Mouse (Mus musculus) MEL (cell line): ENCODE data around the gene Gng7. TPM values are rescaled to one million over a fixed set of nuclear protein-coding genes. Genes with fewer than 3 reads are reported as not detected.

Source experiments
- DNase-seq: peaks from one replicate; pipeline ENCODE4 v3.0.0; 2011; ENCODE audit warnings: low read depth, low spot score
- H3K27ac ChIP-seq: 2 replicates; pipeline ENCODE4 v1.5.1; 2012; ENCODE audit warnings: low read depth, mild to moderate bottlenecking, control low read depth, low read length, moderate library complexity; ENCODE audit not compliant: control insufficient read depth
- H3K27me3 ChIP-seq, 2 experiments: fragments of 150-350 bp in 1 of 2; sonication (generic) in 1 of 2; 2 replicates each; pipeline ENCODE4 v1.6.1; 2012; ENCODE audit warnings: low read length in 2 of 2, mild to moderate bottlenecking in 2 of 2, improper control_type of control experiment in 1 of 2, moderate library complexity in 1 of 2; ENCODE audit not compliant: insufficient read depth in 2 of 2, control insufficient read depth in 1 of 2
- H3K36me3 ChIP-seq, 2 experiments: 2 replicates each; pipeline ENCODE4 v1.6.1; 2012 to 2014; ENCODE audit warnings: low read length in 2 of 2, improper control_type of control experiment in 1 of 2, inconsistent platforms in 1 of 2, mild to moderate bottlenecking in 1 of 2; ENCODE audit not compliant: insufficient read depth in 2 of 2, control insufficient read depth in 1 of 2
- H3K4me1 ChIP-seq, 2 experiments: fragments of 150-350 bp in 1 of 2; sonication (generic) in 1 of 2; 2 replicates each; pipeline ENCODE4 v1.6.1; 2012; ENCODE audit warnings: low read length in 2 of 2, improper control_type of control experiment in 1 of 2, mild to moderate bottlenecking in 1 of 2; ENCODE audit not compliant: insufficient read depth in 2 of 2, control insufficient read depth in 1 of 2
- H3K4me3 ChIP-seq, 2 experiments: fragments of 150-350 bp in 1 of 2; sonication (generic) in 1 of 2; 2 replicates each; pipeline ENCODE4 v1.5.1; 2012; ENCODE audit warnings: low read depth in 2 of 2, low read length in 2 of 2, mild to moderate bottlenecking in 2 of 2, moderate library complexity in 2 of 2, control low read depth in 1 of 2, improper control_type of control experiment in 1 of 2; ENCODE audit not compliant: control insufficient read depth in 1 of 2, insufficient read depth in 1 of 2
- H3K79me2 ChIP-seq: 2 replicates; pipeline ENCODE4 v1.6.1; 2012; ENCODE audit warnings: mild to moderate bottlenecking, low read length, moderate library complexity; ENCODE audit not compliant: control insufficient read depth, poor library complexity, insufficient read depth
- H3K9ac ChIP-seq: 2 replicates; pipeline ENCODE4 v1.6.1; 2012; ENCODE audit warnings: low read depth, mild to moderate bottlenecking, control low read depth, low read length, moderate library complexity; ENCODE audit not compliant: control insufficient read depth, poor library complexity, severe bottlenecking
- H3K9me3 ChIP-seq: fragments of 150-350 bp; sonication (generic); replicated peaks from 2 replicates; pipeline ENCODE4 v1.6.1; 2012; ENCODE audit warnings: mild to moderate bottlenecking, low read length, improper control_type of control experiment, moderate library complexity; ENCODE audit not compliant: insufficient read depth
- BHLHE40 ChIP-seq: IDR thresholded peaks from 2 replicates; pipeline ENCODE4 v1.6.1; 2012; ENCODE audit warnings: low read depth, mild to moderate bottlenecking, inconsistent platforms, low read length, improper control_type of control experiment, borderline replicate concordance
- CHD1 ChIP-seq: IDR thresholded peaks from 2 replicates; pipeline ENCODE4 v1.6.1; 2012; ENCODE audit warnings: low read depth, mild to moderate bottlenecking, inconsistent platforms, low read length, improper control_type of control experiment
- CHD2 ChIP-seq: IDR thresholded peaks from 2 replicates; pipeline ENCODE4 v1.6.1; 2011; ENCODE audit warnings: low read length, improper control_type of control experiment
- CTCF ChIP-seq, 3 experiments: IDR thresholded peaks in 2 of 3; conservative IDR thresholded peaks in 1 of 3; 2 replicates each; pipeline ENCODE4 v1.5.1; 2011 to 2012; ENCODE audit warnings: low read length in 3 of 3, low read depth in 2 of 3, mild to moderate bottlenecking in 2 of 3, improper control_type of control experiment in 1 of 3, inconsistent platforms in 1 of 3, mixed read lengths in 1 of 3, moderate library complexity in 1 of 3; ENCODE audit not compliant: control insufficient read depth in 1 of 3, insufficient read depth in 1 of 3, poor library complexity in 1 of 3, severe bottlenecking in 1 of 3
- E2F4 ChIP-seq: IDR thresholded peaks from 2 replicates; pipeline ENCODE4 v1.6.1; 2011; ENCODE audit warnings: low read depth, low read length, improper control_type of control experiment, borderline replicate concordance
- ELF1 ChIP-seq: IDR thresholded peaks from 2 replicates; pipeline ENCODE4 v1.6.1; 2014; ENCODE audit warnings: low read depth, mild to moderate bottlenecking, inconsistent platforms, low read length, improper control_type of control experiment, moderate library complexity
- EP300 ChIP-seq, 2 experiments: IDR thresholded peaks; 2 replicates each; pipeline ENCODE4 v1.6.1; 2011; ENCODE audit warnings: improper control_type of control experiment in 2 of 2, low read length in 2 of 2, low read depth in 1 of 2, mild to moderate bottlenecking in 1 of 2
- ETS1 ChIP-seq: IDR thresholded peaks from 2 replicates; pipeline ENCODE4 v1.6.1; 2012; ENCODE audit warnings: low read depth, mild to moderate bottlenecking, inconsistent platforms, low read length, improper control_type of control experiment, moderate library complexity
- GABPA ChIP-seq: IDR thresholded peaks from 2 replicates; pipeline ENCODE4 v1.6.1; 2012; ENCODE audit warnings: low read depth, mild to moderate bottlenecking, inconsistent platforms, low read length, improper control_type of control experiment, moderate library complexity
- GATA1 ChIP-seq: IDR thresholded peaks from 2 replicates; pipeline ENCODE4 v1.6.1; 2011; ENCODE audit warnings: low read depth, low read length, improper control_type of control experiment
- JUND ChIP-seq: IDR thresholded peaks from 2 replicates; pipeline ENCODE4 v1.6.1; 2011; ENCODE audit warnings: low read depth, mild to moderate bottlenecking, improper control_type of control experiment, low read length
- KAT2A ChIP-seq: conservative IDR thresholded peaks from 2 replicates; pipeline ENCODE4 v1.6.1; 2012; ENCODE audit warnings: low read depth, low read length, improper control_type of control experiment, inconsistent platforms
- MAFK ChIP-seq: IDR thresholded peaks from 2 replicates; pipeline ENCODE4 v1.6.1; 2011; ENCODE audit warnings: low read depth, mild to moderate bottlenecking, low read length, improper control_type of control experiment, borderline replicate concordance
- MAX ChIP-seq: IDR thresholded peaks from 2 replicates; pipeline ENCODE4 v1.6.1; 2011; ENCODE audit warnings: low read length, improper control_type of control experiment
- MAZ ChIP-seq: IDR thresholded peaks from 2 replicates; pipeline ENCODE4 v1.6.1; 2012; ENCODE audit warnings: low read depth, mild to moderate bottlenecking, inconsistent platforms, low read length, improper control_type of control experiment
- MEF2A ChIP-seq: IDR thresholded peaks from 2 replicates; pipeline ENCODE4 v1.6.1; 2014; ENCODE audit warnings: low read depth, mild to moderate bottlenecking, inconsistent platforms, low read length, improper control_type of control experiment; ENCODE audit not compliant: poor library complexity, insufficient replicate concordance, severe bottlenecking; ENCODE audit errors: extremely low read depth
- MXI1 ChIP-seq: IDR thresholded peaks from 2 replicates; pipeline ENCODE4 v1.6.1; 2011; ENCODE audit warnings: mild to moderate bottlenecking, low read depth, low read length, improper control_type of control experiment
- MYB ChIP-seq: IDR thresholded peaks from 2 replicates; pipeline ENCODE4 v1.6.1; 2011; ENCODE audit warnings: mild to moderate bottlenecking, low read depth, low read length, improper control_type of control experiment
- MYC ChIP-seq: IDR thresholded peaks from 2 replicates; pipeline ENCODE4 v1.6.1; 2011; ENCODE audit warnings: low read depth, mild to moderate bottlenecking, low read length, improper control_type of control experiment, moderate library complexity
- NELFE ChIP-seq: IDR thresholded peaks from 2 replicates; pipeline ENCODE4 v1.6.1; 2011; ENCODE audit warnings: low read depth, low read length, improper control_type of control experiment
- NRF1 ChIP-seq: IDR thresholded peaks from 2 replicates; pipeline ENCODE4 v1.6.1; 2014; ENCODE audit warnings: low read depth, mild to moderate bottlenecking, inconsistent platforms, low read length, improper control_type of control experiment, moderate library complexity; ENCODE audit not compliant: poor library complexity, insufficient read depth, severe bottlenecking
- POLR2A ChIP-seq, 2 experiments: IDR thresholded peaks; 2 replicates each; pipeline ENCODE4 v1.6.1; 2011 to 2012; ENCODE audit warnings: low read length in 2 of 2, mild to moderate bottlenecking in 2 of 2, control low read depth in 1 of 2, improper control_type of control experiment in 1 of 2, low read depth in 1 of 2, moderate library complexity in 1 of 2; ENCODE audit not compliant: control insufficient read depth in 1 of 2, insufficient read depth in 1 of 2, poor library complexity in 1 of 2
- POLR2AphosphoS2 ChIP-seq: IDR thresholded peaks from 2 replicates; pipeline ENCODE4 v1.6.1; 2011; ENCODE audit warnings: low read length, improper control_type of control experiment
- POLR2AphosphoS5 ChIP-seq: IDR thresholded peaks from 2 replicates; pipeline ENCODE4 v1.6.1; 2012; ENCODE audit warnings: low read depth, borderline replicate concordance, mild to moderate bottlenecking, inconsistent platforms, low read length, moderate library complexity, mixed read lengths
- RAD21 ChIP-seq: IDR thresholded peaks from 2 replicates; pipeline ENCODE4 v1.6.1; 2011; ENCODE audit warnings: mild to moderate bottlenecking, low read depth, low read length, improper control_type of control experiment
- SIN3A ChIP-seq: IDR thresholded peaks from 2 replicates; pipeline ENCODE4 v1.6.1; 2012; ENCODE audit warnings: low read length, improper control_type of control experiment, inconsistent platforms
- SMC3 ChIP-seq: IDR thresholded peaks from 2 replicates; pipeline ENCODE4 v1.6.1; 2011; ENCODE audit warnings: low read depth, low read length, improper control_type of control experiment
- TAL1 ChIP-seq: IDR thresholded peaks from 2 replicates; pipeline ENCODE4 v1.6.1; 2012; ENCODE audit warnings: mild to moderate bottlenecking, inconsistent platforms, low read length, moderate library complexity, mixed read lengths
- TBP ChIP-seq: IDR thresholded peaks from 2 replicates; pipeline ENCODE4 v1.8.0; 2011; ENCODE audit warnings: low read depth, low read length, improper control_type of control experiment
- TCF12 ChIP-seq: IDR thresholded peaks from 2 replicates; pipeline ENCODE4 v1.6.1; 2014; ENCODE audit warnings: low read depth, mild to moderate bottlenecking, inconsistent platforms, low read length, improper control_type of control experiment, moderate library complexity
- UBTF ChIP-seq: IDR thresholded peaks from 2 replicates; pipeline ENCODE4 v1.6.1; 2012; ENCODE audit warnings: low read depth, mild to moderate bottlenecking, inconsistent platforms, low read length, improper control_type of control experiment, moderate library complexity, borderline replicate concordance; ENCODE audit not compliant: insufficient read depth
- USF1 ChIP-seq: IDR thresholded peaks from 2 replicates; pipeline ENCODE4 v1.6.1; 2014; ENCODE audit warnings: low read depth, mild to moderate bottlenecking, inconsistent platforms, low read length, improper control_type of control experiment, moderate library complexity
- USF2 ChIP-seq, 2 experiments: IDR thresholded peaks; 2 replicates each; pipeline ENCODE4 v1.6.1; 2011 to 2012; ENCODE audit warnings: improper control_type of control experiment in 2 of 2, low read length in 2 of 2, borderline replicate concordance in 1 of 2, inconsistent platforms in 1 of 2, low read depth in 1 of 2, mild to moderate bottlenecking in 1 of 2; ENCODE audit not compliant: insufficient read depth in 1 of 2
- ZC3H11A ChIP-seq: IDR thresholded peaks from 2 replicates; pipeline ENCODE4 v1.6.1; 2012; ENCODE audit warnings: low read depth, mild to moderate bottlenecking, inconsistent platforms, low read length, improper control_type of control experiment
- ZKSCAN1 ChIP-seq: IDR thresholded peaks from 2 replicates; pipeline ENCODE4 v1.6.1; 2012; ENCODE audit warnings: low read depth, mild to moderate bottlenecking, inconsistent platforms, low read length, improper control_type of control experiment, moderate library complexity
- ZMIZ1 ChIP-seq: IDR thresholded peaks from 2 replicates; pipeline ENCODE4 v1.6.1; 2012; ENCODE audit warnings: low read depth, mild to moderate bottlenecking, inconsistent platforms, low read length, improper control_type of control experiment, moderate library complexity
- polyA plus RNA-seq, 2 experiments: library from polyadenylated mRNA; stranded (reverse) in 1 of 2; unstranded in 1 of 2; fragments of >175 nt in 1 of 2; fragments of >200 nt in 1 of 2; gene quantifications; 2 replicates each; pipeline versions ENCODE4 v1.2.1 to v1.2.4; 2012; ENCODE audit warnings: low replicate concordance in 2 of 2, low read depth in 1 of 2; ENCODE audit not compliant: insufficient read length in 2 of 2, insufficient read depth in 1 of 2, missing spikeins in 1 of 2
- total RNA-seq: library from RNA; depleted of rRNA; stranded (reverse); fragments of 300-350 nt; gene quantifications from 2 replicates; pipeline ENCODE4 v1.2.3, GENCODE M21; 2012

The Gng7 gene
- total and polyA plus RNA-seq, 3 experiments = 1.3 to 6.2 TPM; not detected in 1

GRCm38 (mm10) chr10:81041458-81042175, 26.9 kb upstream of the Gng7 start:
- H3K4me1 ChIP-seq = no peaks in the 10 kb centered on the region
- no peak overlapping the region for H3K27ac ChIP-seq
- no peaks in the 10 kb centered on the region for H3K36me3 ChIP-seq
- peak; percentile 76 for DNase-seq
- no peaks in the 10 kb centered on the region; the same call in 1 of the 2 replicates for H3K79me2 ChIP-seq
- no peak overlapping the region for H3K9ac ChIP-seq
- no peaks in the 10 kb centered on the region for H3K27me3 ChIP-seq
- H3K4me3 ChIP-seq = no peak overlapping the region
- no peaks in the 10 kb centered on the region for H3K9me3 ChIP-seq
- TF ChIP-seq NELFE = no peak
- TF ChIP-seq CHD1 = no peak
- peak; percentile 63 for TF ChIP-seq RAD21
- no peak for TF ChIP-seq MAFK
- TF ChIP-seq MAX = no peak
- TF ChIP-seq ELF1 = no peak
- TF ChIP-seq GATA1 = no peak
- TF ChIP-seq MAZ = no peak
- TF ChIP-seq SMC3 = peak; percentile 65
- no peak for TF ChIP-seq JUND
- TF ChIP-seq ZC3H11A = peak; percentile 46
- no peak for TF ChIP-seq E2F4
- no peak for TF ChIP-seq POLR2AphosphoS5
- no peak for TF ChIP-seq CHD2
- no peak for TF ChIP-seq TAL1
- 0 out of 2 replicates have a peak, but pooled peaks have one; percentile 37 for TF ChIP-seq TBP
- no peak for TF ChIP-seq ZMIZ1
- no peak for TF ChIP-seq BHLHE40
- no peak for TF ChIP-seq NRF1
- TF ChIP-seq TCF12 = no peak
- no peak for TF ChIP-seq UBTF
- no peak for TF ChIP-seq GABPA
- TF ChIP-seq CTCF (IDR thresholded peaks at IDR 0.05 in 2 of 3, conservative IDR thresholded peaks at IDR 0.05 in 1 of 3; ENCODE audit: control insufficient read depth in 1 of 3, insufficient read depth in 1 of 3, low read depth in 2 of 3, low read length in 3 of 3, poor library complexity in 1 of 3, severe bottlenecking in 1 of 3) = peak; percentile 83 to 92 (median 89)
- TF ChIP-seq ETS1 = no peak
- TF ChIP-seq SIN3A = peak; percentile 42; the same call in 1 of the 2 replicates
- no peak for TF ChIP-seq MXI1
- no peak for TF ChIP-seq KAT2A
- TF ChIP-seq ZKSCAN1 = no peak
- TF ChIP-seq MYC = no peak
- TF ChIP-seq POLR2AphosphoS2 = no peak
- TF ChIP-seq POLR2A (IDR thresholded peaks at IDR 0.05; ENCODE audit: control insufficient read depth in 1 of 2, insufficient read depth in 1 of 2, low read depth in 1 of 2, low read length in 2 of 2, poor library complexity in 1 of 2) = no peak
- TF ChIP-seq USF2 (IDR thresholded peaks at IDR 0.05; ENCODE audit: borderline replicate concordance in 1 of 2, insufficient read depth in 1 of 2, low read depth in 1 of 2, low read length in 2 of 2) = no peak
- no peak for TF ChIP-seq USF1
- TF ChIP-seq MEF2A = no peak
- TF ChIP-seq MYB = no peak
- TF ChIP-seq EP300 (IDR thresholded peaks at IDR 0.05; ENCODE audit: low read depth in 1 of 2, low read length in 2 of 2) = no peak
